Mouse (Mus musculus): Measurements from ENCODE around the gene Aldh1l1. TPM values are rescaled to one million over a fixed set of nuclear protein-coding genes. Genes with fewer than 3 reads are reported as not detected.

Gene Aldh1l1
- polyA plus RNA-seq, 1 experiment from 2014 or later = 72.2 TPM

- Histone ChIP-seq H3K36me3 (ENCODE audit: control insufficient read depth, insufficient read depth, low read length) (no peaks in the 10 kb centered on the region), H3K9me3 (replicated peaks; ENCODE audit: control insufficient read depth, low read length, poor library complexity, severe bottlenecking) (no peaks in the 10 kb centered on the region), H3K27ac (ENCODE audit: low read length) (no peak overlapping the region), H3K9ac (ENCODE audit: low read depth, low read length) (no peak overlapping the region), H3K4me2 (ENCODE audit: low read length) (no peak overlapping the region), H3K4me1 (ENCODE audit: control insufficient read depth, insufficient read depth, low read length) (peaks cover 2% of the 10 kb centered on the region; the same call in 1 of the 2 replicates), H3K4me3 (ENCODE audit: low read depth, low read length) (no peak overlapping the region), H3K27me3 (ENCODE audit: control insufficient read depth, insufficient read depth, low read depth, low read length) (no peaks in the 10 kb centered on the region)
- ATAC-seq = no peak
- 73% methylated on average over 3 of the region's 3 CpGs for WGBS
Observed at GRCm38 (mm10) chr6:90526406-90526805, 40.2 kb downstream of the Aldh1l1 start.

DNA sequence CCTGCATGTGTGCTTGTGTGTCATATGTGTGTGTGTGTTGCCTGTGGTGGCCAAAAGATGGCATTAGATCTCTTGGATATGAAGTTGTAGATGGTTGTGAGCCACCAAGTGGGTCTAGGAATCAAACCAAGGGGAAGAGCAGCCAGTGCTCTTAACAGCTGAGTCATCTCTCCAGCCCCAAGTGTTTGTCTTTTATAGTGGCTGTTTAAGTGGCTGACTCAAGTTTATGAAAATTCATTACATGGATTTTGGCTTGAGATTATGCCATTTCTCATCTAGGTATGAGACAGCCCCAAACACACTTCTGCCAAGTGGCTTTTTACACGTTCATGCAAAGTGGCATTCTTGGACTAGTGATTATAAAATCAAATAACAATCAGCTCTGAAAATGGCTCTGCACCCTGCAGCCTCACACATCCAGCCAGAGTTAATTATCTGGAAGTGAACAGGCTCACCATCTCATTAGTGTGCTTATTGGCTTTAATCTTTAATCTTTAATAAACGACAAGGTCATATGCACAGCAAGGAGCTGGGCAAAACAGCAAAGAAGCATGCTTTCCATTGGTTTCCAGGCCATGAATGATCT lies 43.3 kb downstream of the Aldh1l1 start:
- peaks cover 2% of the 10 kb centered on the region; the same call in 1 of the 2 replicates for H3K4me1 ChIP-seq (ENCODE audit: control insufficient read depth, insufficient read depth, low read length)
- H3K27me3 ChIP-seq (ENCODE audit: control insufficient read depth, insufficient read depth, low read depth, low read length) = no peaks in the 10 kb centered on the region
- H3K9ac ChIP-seq (ENCODE audit: low read depth, low read length) = no peak overlapping the region
- 0 out of 2 replicates have a peak, but pooled peaks have one; percentile 49 for ATAC-seq
- no peak overlapping the region for H3K4me3 ChIP-seq (ENCODE audit: low read depth, low read length)
- H3K36me3 ChIP-seq (ENCODE audit: control insufficient read depth, insufficient read depth, low read length) = no peaks in the 10 kb centered on the region
- H3K9me3 ChIP-seq (replicated peaks; ENCODE audit: control insufficient read depth, low read length, poor library complexity, severe bottlenecking) = no peaks in the 10 kb centered on the region
- H3K27ac ChIP-seq (ENCODE audit: low read length) = no peak overlapping the region
- H3K4me2 ChIP-seq (ENCODE audit: low read length) = no peak overlapping the region
- 25% methylated on average over 2 of the region's 2 CpGs for WGBS

DNA sequence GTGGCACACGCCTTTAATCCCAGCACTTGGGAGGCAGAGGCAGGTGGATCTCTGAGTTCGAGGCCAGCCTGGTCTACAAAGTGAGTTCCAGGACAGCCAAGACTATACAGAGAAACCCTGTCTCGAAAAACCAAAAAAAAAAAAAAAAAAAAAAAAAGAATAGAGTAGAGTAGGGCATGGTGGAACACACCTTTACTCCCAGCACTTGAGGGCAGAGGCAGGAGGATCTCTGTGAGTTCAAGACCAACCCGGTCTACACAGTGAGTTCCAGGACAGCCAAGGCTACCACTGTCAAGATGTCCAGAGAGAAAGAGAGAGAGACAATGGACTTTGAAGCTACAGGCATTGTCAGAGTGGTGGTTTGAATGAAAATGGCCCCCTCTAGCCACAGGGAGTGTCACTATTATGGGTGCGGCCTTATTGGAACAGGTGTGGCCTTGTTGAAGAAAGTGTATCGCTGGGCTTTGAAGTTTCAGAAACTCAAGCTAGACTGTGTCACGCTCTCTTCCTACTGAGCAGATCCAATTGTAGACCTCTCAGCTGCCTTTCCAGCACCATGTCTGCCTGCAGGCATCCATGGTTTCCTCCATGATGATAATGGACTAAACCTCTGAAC lies 46.5 kb downstream of the Aldh1l1 start:
- H3K27me3 ChIP-seq (ENCODE audit: control insufficient read depth, insufficient read depth, low read depth, low read length) = no peaks in the 10 kb centered on the region
- H3K4me2 ChIP-seq (ENCODE audit: low read length) = no peak overlapping the region
- ATAC-seq = no peak
- 96% methylated on average over 5 of the region's 7 CpGs for WGBS
- H3K4me3 ChIP-seq (ENCODE audit: low read depth, low read length) = no peak overlapping the region
- no peak overlapping the region for H3K27ac ChIP-seq (ENCODE audit: low read length)
- H3K9ac ChIP-seq (ENCODE audit: low read depth, low read length) = no peak overlapping the region
- no peaks in the 10 kb centered on the region for H3K9me3 ChIP-seq (replicated peaks; ENCODE audit: control insufficient read depth, low read length, poor library complexity, severe bottlenecking)
- peaks cover 6% of the 10 kb centered on the region; the same call in 1 of the 2 replicates for H3K4me1 ChIP-seq (ENCODE audit: control insufficient read depth, insufficient read depth, low read length)
- H3K36me3 ChIP-seq (ENCODE audit: control insufficient read depth, insufficient read depth, low read length) = no peaks in the 10 kb centered on the region

- Histone ChIP-seq H3K4me1 (ENCODE audit: control insufficient read depth, insufficient read depth, low read length) (peaks cover 6% of the 10 kb centered on the region; the same call in 1 of the 2 replicates), H3K27ac (ENCODE audit: low read length) (no peak overlapping the region)
- 87% methylated on average over 3 of the region's 3 CpGs for WGBS
Observed at GRCm38 (mm10) chr6:90533505-90533904, 47.3 kb downstream of the Aldh1l1 start.

GRCm38 (mm10) chr6:90534701-90535475 lies 48.7 kb downstream of the Aldh1l1 start:
- Histone ChIP-seq H3K4me2 (ENCODE audit: low read length) (no peak overlapping the region), H3K27me3 (ENCODE audit: control insufficient read depth, insufficient read depth, low read depth, low read length) (no peaks in the 10 kb centered on the region), H3K4me1 (ENCODE audit: control insufficient read depth, insufficient read depth, low read length) (peaks cover 4% of the 10 kb centered on the region; the same call in 1 of the 2 replicates), H3K27ac (ENCODE audit: low read length) (peak overlapping the region; percentile 44), H3K4me3 (ENCODE audit: low read depth, low read length) (no peak overlapping the region), H3K9me3 (replicated peaks; ENCODE audit: control insufficient read depth, low read length, poor library complexity, severe bottlenecking) (no peaks in the 10 kb centered on the region), H3K36me3 (ENCODE audit: control insufficient read depth, insufficient read depth, low read length) (no peaks in the 10 kb centered on the region), H3K9ac (ENCODE audit: low read depth, low read length) (no peak overlapping the region)
- 44% methylated on average over 8 of the region's 8 CpGs for WGBS
- peak; percentile 84 for ATAC-seq

More at GRCm38 (mm10) chr6:90533505-90533904, 47.3 kb downstream of the Aldh1l1 start:
- no peak for ATAC-seq
- no peak overlapping the region for H3K9ac ChIP-seq (ENCODE audit: low read depth, low read length)
- no peaks in the 10 kb centered on the region for H3K27me3 ChIP-seq (ENCODE audit: control insufficient read depth, insufficient read depth, low read depth, low read length)
- H3K4me3 ChIP-seq (ENCODE audit: low read depth, low read length) = no peak overlapping the region
- H3K36me3 ChIP-seq (ENCODE audit: control insufficient read depth, insufficient read depth, low read length) = no peaks in the 10 kb centered on the region
- H3K4me2 ChIP-seq (ENCODE audit: low read length) = no peak overlapping the region
- no peaks in the 10 kb centered on the region for H3K9me3 ChIP-seq (replicated peaks; ENCODE audit: control insufficient read depth, low read length, poor library complexity, severe bottlenecking)

DNA sequence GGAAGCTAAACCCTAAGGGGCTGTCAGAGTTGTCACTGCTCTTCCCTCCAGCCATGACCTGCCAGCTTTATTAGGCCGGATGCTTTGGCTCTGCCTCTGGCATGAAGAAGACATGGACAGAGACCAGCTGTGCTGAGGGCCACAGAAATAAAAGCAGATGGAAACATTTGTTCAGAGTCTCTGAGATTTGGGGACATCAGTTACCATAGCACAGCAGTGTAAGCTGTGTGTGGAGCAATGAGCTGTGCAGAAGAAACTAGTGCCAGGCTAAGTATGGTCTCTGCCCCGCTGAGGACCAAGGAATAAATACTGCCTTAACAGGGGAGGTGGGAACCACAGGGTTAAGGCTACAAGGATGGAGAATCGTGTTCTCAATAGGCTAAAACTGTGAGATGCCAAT lies 50.6 kb downstream of the Aldh1l1 start:
- no peaks in the 10 kb centered on the region for H3K36me3 ChIP-seq (ENCODE audit: control insufficient read depth, insufficient read depth, low read length)
- no peak for ATAC-seq
- peaks cover 4% of the 10 kb centered on the region; the same call in 1 of the 2 replicates for H3K4me1 ChIP-seq (ENCODE audit: control insufficient read depth, insufficient read depth, low read length)
- H3K4me2 ChIP-seq (ENCODE audit: low read length) = no peak overlapping the region
- H3K4me3 ChIP-seq (ENCODE audit: low read depth, low read length) = no peak overlapping the region
- 74% methylated on average over 3 of the region's 3 CpGs for WGBS
- no peak overlapping the region for H3K9ac ChIP-seq (ENCODE audit: low read depth, low read length)
- no peaks in the 10 kb centered on the region for H3K27me3 ChIP-seq (ENCODE audit: control insufficient read depth, insufficient read depth, low read depth, low read length)
- no peaks in the 10 kb centered on the region for H3K9me3 ChIP-seq (replicated peaks; ENCODE audit: control insufficient read depth, low read length, poor library complexity, severe bottlenecking)
- H3K27ac ChIP-seq (ENCODE audit: low read length) = no peak overlapping the region

DNA sequence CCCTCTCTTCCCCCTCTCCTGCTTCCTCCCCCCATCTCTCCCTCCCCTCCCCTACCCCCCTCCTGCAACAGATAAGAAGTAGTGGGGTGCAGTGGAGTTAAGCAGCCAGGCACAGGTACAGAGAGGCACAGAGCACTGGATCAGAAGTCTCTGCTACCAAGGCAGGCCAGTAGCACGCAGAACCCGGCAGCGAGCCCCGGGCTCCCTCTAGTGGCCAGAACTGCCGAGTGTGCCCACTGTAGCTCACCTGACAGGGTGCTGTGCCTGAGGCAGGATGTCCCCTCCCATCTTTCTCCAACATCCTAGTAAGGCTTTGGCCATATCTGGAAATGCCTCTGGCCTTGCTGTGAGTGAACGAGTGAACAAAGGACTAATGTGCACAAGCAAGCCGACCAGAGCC lies 51.7 kb downstream of the Aldh1l1 start:
- peaks cover 4% of the 10 kb centered on the region; the same call in 1 of the 2 replicates for H3K4me1 ChIP-seq (ENCODE audit: control insufficient read depth, insufficient read depth, low read length)
- no peak overlapping the region for H3K9ac ChIP-seq (ENCODE audit: low read depth, low read length)
- H3K36me3 ChIP-seq (ENCODE audit: control insufficient read depth, insufficient read depth, low read length) = no peaks in the 10 kb centered on the region
- peak; percentile 75; the same call in 1 of the 2 replicates for ATAC-seq
- no peak overlapping the region for H3K4me3 ChIP-seq (ENCODE audit: low read depth, low read length)
- H3K27me3 ChIP-seq (ENCODE audit: control insufficient read depth, insufficient read depth, low read depth, low read length) = no peaks in the 10 kb centered on the region
- no peaks in the 10 kb centered on the region for H3K9me3 ChIP-seq (replicated peaks; ENCODE audit: control insufficient read depth, low read length, poor library complexity, severe bottlenecking)
- 7% methylated on average over 7 of the region's 7 CpGs for WGBS
- no peak overlapping the region for H3K4me2 ChIP-seq (ENCODE audit: low read length)
- H3K27ac ChIP-seq (ENCODE audit: low read length) = no peak overlapping the region

GRCm38 (mm10) chr6:90539271-90539670 lies 53.0 kb downstream of the Aldh1l1 start:
- no peaks in the 10 kb centered on the region for H3K9me3 ChIP-seq (replicated peaks; ENCODE audit: control insufficient read depth, low read length, poor library complexity, severe bottlenecking)
- no peak overlapping the region for H3K4me3 ChIP-seq (ENCODE audit: low read depth, low read length)
- no peaks in the 10 kb centered on the region for H3K27me3 ChIP-seq (ENCODE audit: control insufficient read depth, insufficient read depth, low read depth, low read length)
- H3K4me1 ChIP-seq (ENCODE audit: control insufficient read depth, insufficient read depth, low read length) = peaks cover 4% of the 10 kb centered on the region; the same call in 1 of the 2 replicates
- no peak for ATAC-seq
- H3K36me3 ChIP-seq (ENCODE audit: control insufficient read depth, insufficient read depth, low read length) = no peaks in the 10 kb centered on the region
- H3K4me2 ChIP-seq (ENCODE audit: low read length) = no peak overlapping the region
- 97% methylated on average over 4 of the region's 4 CpGs for WGBS
- no peak overlapping the region for H3K9ac ChIP-seq (ENCODE audit: low read depth, low read length)
- peak overlapping the region; percentile 77; the same call in 1 of the 2 replicates for H3K27ac ChIP-seq (ENCODE audit: low read length)

DNA sequence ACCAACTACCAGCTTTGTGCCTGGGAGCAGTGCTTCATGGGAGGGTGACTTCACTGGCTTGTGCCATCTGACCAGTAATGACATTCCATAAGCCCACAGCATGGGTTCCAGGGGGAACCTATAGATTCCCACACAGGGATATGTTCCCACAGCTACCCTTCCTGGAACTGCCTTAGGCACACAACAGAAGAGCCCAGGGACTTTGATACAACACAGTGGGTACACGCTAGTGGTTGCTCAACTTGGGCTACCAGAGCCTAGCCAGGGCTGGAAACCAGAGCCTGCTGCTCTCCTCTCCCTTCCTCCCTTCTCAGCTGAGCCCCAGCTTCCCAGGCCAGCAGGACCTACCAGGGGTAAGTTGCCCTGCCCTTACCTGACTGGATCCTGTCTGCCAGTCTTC lies 54.3 kb downstream of the Aldh1l1 start:
- H3K4me1 ChIP-seq (ENCODE audit: control insufficient read depth, insufficient read depth, low read length) = no peaks in the 10 kb centered on the region
- H3K27ac ChIP-seq (ENCODE audit: low read length) = peak overlapping the region; percentile 77
- no peaks in the 10 kb centered on the region for H3K27me3 ChIP-seq (ENCODE audit: control insufficient read depth, insufficient read depth, low read depth, low read length)
- 92% methylated on average over 1 of the region's 1 CpGs for WGBS
- no peak overlapping the region for H3K4me3 ChIP-seq (ENCODE audit: low read depth, low read length)
- H3K4me2 ChIP-seq (ENCODE audit: low read length) = no peak overlapping the region
- H3K36me3 ChIP-seq (ENCODE audit: control insufficient read depth, insufficient read depth, low read length) = no peaks in the 10 kb centered on the region
- H3K9ac ChIP-seq (ENCODE audit: low read depth, low read length) = no peak overlapping the region
- no peak for ATAC-seq
- no peaks in the 10 kb centered on the region for H3K9me3 ChIP-seq (replicated peaks; ENCODE audit: control insufficient read depth, low read length, poor library complexity, severe bottlenecking)

All from midbrain, embryonic 16.5 days (tissue).